Mouse (Mus musculus) cerebellum, postnatal 14 days (tissue): ENCODE measurements at regions not wholly inside any gene's neighbourhood (a gene's known extent, or its start where the extent isn't known, plus 50 kb on each side); places are given as distances from the start of the nearest gene placed in this dataset.

Source experiments
- DNase-seq, 2 experiments: peaks; one replicate each; pipeline ENCODE4 v3.0.0; 2021; ENCODE audit warnings: mixed read lengths in 2 of 2

DNA sequence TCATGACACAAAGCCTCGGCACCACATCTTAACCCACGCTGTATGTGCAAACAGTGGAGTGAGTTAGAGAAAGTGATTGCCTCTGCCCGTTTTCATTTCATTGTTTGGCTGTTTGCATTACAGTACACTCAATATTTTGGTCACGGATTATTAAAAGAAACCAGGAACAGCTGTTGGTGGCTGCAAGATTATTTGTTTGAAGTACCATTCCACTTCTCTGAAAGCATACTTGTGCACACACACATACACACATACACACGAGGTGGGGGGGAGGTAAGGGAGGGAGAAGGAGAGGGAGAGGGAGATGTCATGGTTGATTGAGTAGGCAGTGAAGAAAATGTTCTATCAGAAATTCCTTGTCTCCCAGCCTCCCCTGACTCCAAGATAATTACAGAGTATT lies 85.5 kb upstream of the Rnd3 start:
- no peak for DNase-seq

DNA sequence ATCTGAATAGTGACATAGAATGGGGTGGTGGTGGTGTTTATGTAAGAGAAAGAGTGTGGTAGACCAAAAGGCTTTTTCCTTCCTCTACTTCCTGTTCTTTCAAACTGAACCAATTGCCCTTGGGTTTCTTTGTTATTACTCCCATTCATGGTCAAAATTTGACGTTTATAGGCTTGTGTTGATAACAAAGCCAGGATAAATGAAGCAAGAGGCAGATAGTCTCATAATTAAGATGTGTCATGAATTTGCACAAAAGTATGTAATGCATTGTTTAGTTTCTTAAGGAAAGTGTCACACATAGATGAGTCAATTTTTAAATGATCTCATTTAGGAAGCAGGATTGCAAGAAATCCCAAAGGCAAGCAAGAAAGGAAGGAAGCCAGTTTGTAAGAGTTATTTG lies 73.9 kb upstream of the Rnd3 start:
- DNase-seq: no peak

DNA sequence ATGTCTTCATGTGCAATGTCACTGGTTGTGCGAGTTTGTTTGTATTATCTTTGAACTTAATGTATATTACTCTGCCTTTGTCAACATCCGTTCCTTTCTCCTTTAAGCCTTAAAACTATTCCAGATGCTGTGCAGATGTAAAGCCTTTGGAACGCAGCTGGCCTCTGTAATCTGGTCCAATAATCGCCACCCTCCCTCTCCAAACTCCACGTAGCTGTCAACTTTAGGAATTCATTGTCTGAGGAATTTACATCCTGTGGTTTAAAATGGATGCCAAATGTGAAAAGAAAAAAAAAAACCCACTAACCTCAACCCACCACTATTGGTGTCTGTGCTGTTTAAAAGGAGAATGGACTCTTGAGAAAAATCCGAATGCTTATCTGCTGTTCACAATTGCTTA lies 70.8 kb upstream of the Rnd3 start:
- DNase-seq: no peak

DNA sequence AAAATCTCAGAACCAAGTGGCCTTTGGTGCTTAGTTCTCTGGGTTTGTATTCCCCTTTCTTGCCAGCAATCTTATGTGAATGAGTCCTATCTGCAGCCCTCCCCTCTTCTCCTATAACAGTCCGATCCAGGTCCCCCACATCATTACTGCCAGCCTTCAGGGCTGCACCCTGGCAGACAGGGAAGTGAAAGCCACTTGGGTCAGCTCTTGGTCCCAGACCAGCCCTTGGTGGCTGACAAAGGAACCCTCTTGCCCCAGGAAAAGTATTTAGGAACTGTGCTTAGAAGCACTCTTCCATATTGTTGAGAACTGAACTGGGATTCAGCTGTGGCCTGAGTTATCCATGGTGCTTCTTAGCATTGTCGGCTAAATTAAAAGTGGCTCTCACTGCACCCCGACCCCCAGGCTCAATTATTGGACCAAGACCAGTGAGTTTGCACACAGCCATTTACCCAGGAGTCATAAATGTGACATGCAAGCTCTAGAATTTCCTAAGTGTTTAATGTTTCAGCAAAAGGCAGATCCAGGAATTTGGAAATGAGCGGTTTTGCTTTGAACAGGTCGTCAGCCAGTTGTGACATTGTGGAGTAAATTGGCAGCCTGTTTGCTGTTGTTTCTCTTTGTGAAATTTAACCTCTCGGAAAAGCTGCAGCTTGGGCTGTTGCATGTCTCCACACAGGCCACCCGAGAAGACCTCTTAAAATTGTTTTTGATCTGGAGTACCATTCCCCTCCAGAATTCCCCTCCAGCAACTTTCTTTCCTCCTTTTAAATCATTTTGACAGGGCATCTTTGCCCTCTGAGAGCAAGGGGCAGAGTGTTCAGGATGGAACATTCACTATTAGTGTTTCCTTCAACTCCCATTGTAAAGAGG lies 58.5 kb upstream of the Rnd3 start:
- no peak for DNase-seq

DNA sequence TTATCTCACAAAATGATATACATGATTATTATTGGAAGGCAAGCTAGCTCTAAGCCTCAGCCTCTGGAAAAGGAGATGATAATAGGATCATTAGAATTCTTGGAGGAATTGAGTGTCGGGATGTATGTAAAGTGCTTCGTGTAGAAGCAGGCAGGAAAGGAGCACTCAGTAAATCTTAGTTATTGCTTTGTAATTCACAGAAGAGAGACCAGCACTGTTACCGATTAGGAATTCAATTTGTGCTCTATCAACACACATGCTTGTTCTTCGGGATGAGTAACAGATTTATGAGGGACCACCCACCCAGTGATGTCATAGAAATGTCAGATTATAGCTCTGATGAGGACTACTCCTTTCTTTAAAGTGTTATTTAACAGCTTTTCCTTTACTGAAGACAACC lies 57.4 kb upstream of the Rnd3 start:
- DNase-seq: no peak
